ENCODE assay signal across 21 mouse cellular contexts in the genomic region with DNA sequence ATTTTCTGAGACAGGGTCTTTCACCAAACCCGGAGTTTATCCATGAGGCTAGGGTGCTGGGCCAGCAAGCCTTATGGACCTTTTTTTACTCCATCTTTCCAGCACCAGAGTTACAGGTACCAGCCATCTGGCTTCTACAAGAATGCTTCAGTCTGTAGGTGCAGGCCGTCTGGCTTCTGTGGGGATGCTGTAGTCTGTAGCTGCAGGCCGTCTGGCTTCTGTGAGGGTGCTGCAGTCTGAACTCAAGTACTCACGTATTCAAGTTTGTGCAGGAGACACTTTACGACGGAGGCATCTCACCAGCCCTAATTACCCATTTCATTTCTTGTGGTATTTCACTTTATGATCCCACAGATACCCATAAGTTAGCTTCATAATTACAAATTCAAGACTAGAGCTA. TPM values are rescaled to one million over a fixed set of nuclear protein-coding genes. Genes with fewer than 3 reads are reported as not detected.
DNase-seq lines count a peak whose midpoint lies in the region; ATAC-seq lines count a peak whose summit lies in the region.
"Had no signal": no experiment of that assay in that cellular context is flagged by ENCODE, and none has a peak within 500 bp of the region (broad histone marks: within the 10 kb centered on the region; RNA-seq: fewer than 3 reads in every experiment).

No protein-coding gene starts in this region.

- H3K4me3 ChIP-seq in neural tube, embryonic 13.5 days = no peak overlapping the region
- no peak overlapping the region for H3K4me3 ChIP-seq in neural tube, embryonic 14.5 days (ENCODE audit: low read depth, low read length)
- H3K4me3 ChIP-seq: embryonic facial prominence, embryonic 13.5 days; embryonic facial prominence, embryonic 15.5 days; erythroblast, embryonic 14.5 days; forebrain, embryonic 10.5 days; forebrain, embryonic 12.5 days had no signal

- no peak for DNase-seq in neural tube, embryonic 10.5 days (ENCODE audit: extremely low spot score, low spot score)
- DNase-seq in cerebellum, adult 9-11 months = no peak
- DNase-seq in spleen, adult 12 weeks (ENCODE audit: low spot score) = no peak
- DNase-seq: adrenal gland, adult 2 months; adrenal gland, postnatal 10 days; adrenal gland, postnatal 25 days; cerebellum, adult 11-12 months; cerebellum, adult 2 months; cerebellum, adult 9-10 months; cerebellum, postnatal 14 days; cerebellum, postnatal 36 days; embryo, embryonic 11 days had no signal

- peaks cover 15% of the 10 kb centered on the region for H3K4me1 ChIP-seq in neural tube, embryonic 13.5 days (replicated peaks)
- peaks cover 7% of the 10 kb centered on the region; the same call in 1 of the 2 replicates for H3K4me1 ChIP-seq in neural tube, embryonic 14.5 days (ENCODE audit: control insufficient read depth, insufficient read depth, low read length)
- H3K4me1 ChIP-seq: embryonic facial prominence, embryonic 15.5 days had no signal

- H3K27me3 ChIP-seq in neural tube, embryonic 13.5 days = no peaks in the 10 kb centered on the region
- no peaks in the 10 kb centered on the region for H3K27me3 ChIP-seq in neural tube, embryonic 14.5 days (ENCODE audit: control insufficient read depth, insufficient read depth, low read length)
- H3K27me3 ChIP-seq: embryonic facial prominence, embryonic 13.5 days; embryonic facial prominence, embryonic 15.5 days; forebrain, embryonic 12.5 days had no signal

- 0 out of 2 replicates have a peak, but pooled peaks have one; percentile 36 for ATAC-seq in neural tube, embryonic 13.5 days (ENCODE audit: low read depth)
- ATAC-seq in neural tube, embryonic 14.5 days (ENCODE audit: low read depth) = peak; percentile 53; the same call in 1 of the 2 replicates
- ATAC-seq: forebrain, embryonic 14.5 days; forebrain, embryonic 16.5 days had no signal

- no peak overlapping the region for H3K4me2 ChIP-seq in neural tube, embryonic 13.5 days
- no peak overlapping the region for H3K4me2 ChIP-seq in neural tube, embryonic 14.5 days (ENCODE audit: low read depth, low read length)
- H3K4me2 ChIP-seq: embryonic facial prominence, embryonic 13.5 days; embryonic facial prominence, embryonic 15.5 days; forebrain, embryonic 12.5 days had no signal

- no peaks in the 10 kb centered on the region for H3K36me3 ChIP-seq in neural tube, embryonic 13.5 days
- no peaks in the 10 kb centered on the region for H3K36me3 ChIP-seq in neural tube, embryonic 14.5 days (ENCODE audit: control insufficient read depth, insufficient read depth, low read length)
- H3K36me3 ChIP-seq: embryonic facial prominence, embryonic 13.5 days; embryonic facial prominence, embryonic 15.5 days; forebrain, embryonic 10.5 days; forebrain, embryonic 12.5 days had no signal

- H3K27ac ChIP-seq in neural tube, embryonic 13.5 days (replicated peaks) = no peak overlapping the region
- no peak overlapping the region for H3K27ac ChIP-seq in neural tube, embryonic 14.5 days (ENCODE audit: low read depth, low read length)
- H3K27ac ChIP-seq: embryonic facial prominence, embryonic 13.5 days; embryonic facial prominence, embryonic 15.5 days; forebrain, embryonic 10.5 days; forebrain, embryonic 12.5 days had no signal

- no peaks in the 10 kb centered on the region for H3K9me3 ChIP-seq in neural tube, embryonic 13.5 days
- H3K9me3 ChIP-seq in neural tube, embryonic 14.5 days (ENCODE audit: control insufficient read depth, low read length) = no peaks in the 10 kb centered on the region
- H3K9me3 ChIP-seq: embryonic facial prominence, embryonic 13.5 days; embryonic facial prominence, embryonic 15.5 days; forebrain, embryonic 10.5 days; forebrain, embryonic 12.5 days had no signal

- 54% methylated on average over 6 of the region's 6 CpGs for WGBS in neural tube, embryonic 13.5 days
- WGBS in neural tube, embryonic 14.5 days = 57% methylated on average over 6 of the region's 6 CpGs

- no peak overlapping the region for H3K9ac ChIP-seq in neural tube, embryonic 13.5 days
- H3K9ac ChIP-seq in neural tube, embryonic 14.5 days (replicated peaks; ENCODE audit: low read depth, low read length) = no peak overlapping the region
- H3K9ac ChIP-seq: embryonic facial prominence, embryonic 13.5 days; embryonic facial prominence, embryonic 15.5 days; forebrain, embryonic 12.5 days had no signal

RNA-seq across cellular contexts. Expression of gene Gramd1b, which starts 14.0 kb away (rescaled TPM):
- 9.5 and 12.0 TPM in 2 replicates for polyA plus RNA-seq in neural tube, embryonic 13.5 days (2015; fragmentation: Nextera tagmentation; extraction: Ambion mirVana)
- 13.9 and 21.4 TPM in 2 replicates for polyA plus RNA-seq in neural tube, embryonic 14.5 days (2014; fragmentation: Nextera tagmentation; extraction: Ambion mirVana)
